Mouse (Mus musculus) gastrocnemius, adult 18-20 months (tissue): ENCODE results near the gene Olah. TPM values are rescaled to one million over a fixed set of nuclear protein-coding genes. Genes with fewer than 3 reads are reported as not detected.

ENCODE experiments used
- DNase-seq: peaks from one replicate; pipeline ENCODE4 v3.0.0; 2021; ENCODE audit warnings: low spot score
- total RNA-seq, 2 experiments: library from RNA; stranded (reverse); gene quantifications; 2 replicates each; pipeline ENCODE4 v1.2.3; 2021

Gene Olah
- total RNA-seq, 2 experiments from 2014 or later = not detected

GRCm38 (mm10) chr2:3353160-3353559, 43.9 kb downstream of the Olah start:
- no peak for DNase-seq

GRCm38 (mm10) chr2:3348919-3349318, 48.1 kb downstream of the Olah start:
- no peak for DNase-seq

- DNase-seq = no peak
Observed at GRCm38 (mm10) chr2:3348422-3348821, 48.6 kb downstream of the Olah start.

- DNase-seq = peak; percentile 21
Observed at GRCm38 (mm10) chr2:3335611-3336301, 61.3 kb downstream of the Olah start, which contains the start of gene Acbd7. TSS of gene Acbd7 (plus strand) at chr2:3336168.

GRCm38 (mm10) chr2:3333761-3334160, 63.2 kb downstream of the Olah start:
- DNase-seq = no peak

- DNase-seq = peak; percentile 98
Observed at GRCm38 (mm10) chr2:3332484-3333242, 64.3 kb downstream of the Olah start, which contains the start of gene Rpp38. TSS of gene Rpp38 (minus strand) at chr2:3332643.

- no peak for DNase-seq
Observed at GRCm38 (mm10) chr2:3332056-3332455, 65.0 kb downstream of the Olah start.

GRCm38 (mm10) chr2:3331071-3331703, 65.8 kb downstream of the Olah start:
- DNase-seq = no peak

GRCm38 (mm10) chr2:3327351-3327750, 69.7 kb downstream of the Olah start:
- DNase-seq = peak; percentile 61

- no peak for DNase-seq
Observed at GRCm38 (mm10) chr2:3326547-3326946, 70.5 kb downstream of the Olah start.

- no peak for DNase-seq
Observed at GRCm38 (mm10) chr2:3324381-3325130, 72.5 kb downstream of the Olah start.

GRCm38 (mm10) chr2:3323132-3323531, 73.9 kb downstream of the Olah start:
- no peak for DNase-seq

GRCm38 (mm10) chr2:3305426-3306025, 91.5 kb downstream of the Olah start:
- no peak for DNase-seq

GRCm38 (mm10) chr2:3295826-3296225, 101.2 kb downstream of the Olah start:
- no peak for DNase-seq

- no peak for DNase-seq
Observed at GRCm38 (mm10) chr2:3292170-3292569, 104.8 kb downstream of the Olah start.

Other genes with a start within 250 kb of the Olah start
- gene Nmt2, start 113.0 kb downstream of the Olah start, total RNA-seq = 10 to 100 TPM; 11.7 to 12.7 TPM
- 1 to 10 TPM; 5.3 to 6.1 TPM for gene Rpp38, start 64.6 kb downstream of the Olah start, total RNA-seq
- 1 to 10 TPM in 1 of 2 experiments, under 1 TPM in 1; 0.47 to 1.1 TPM for gene Acbd7, start 61.0 kb downstream of the Olah start, total RNA-seq
- not detected for gene Meig1, start 25.4 kb upstream of the Olah start, total RNA-seq
- gene Dclre1c, start 26.9 kb upstream of the Olah start, total RNA-seq = 1 to 10 TPM; 2.5 to 2.6 TPM
- gene Suv39h2, start 77.8 kb upstream of the Olah start, total RNA-seq = under 1 TPM; 0.90 to 0.91 TPM
- under 1 TPM; 0.43 to 0.57 TPM for gene Gm45902, start 115.6 kb upstream of the Olah start, total RNA-seq
- 10 to 100 TPM in 1 of 2 experiments, 1 to 10 TPM in 1; 9.9 to 10.6 TPM for gene Hspa14, start 115.6 kb upstream of the Olah start, total RNA-seq
- gene Cdnf, start 115.8 kb upstream of the Olah start, total RNA-seq = 10 to 100 TPM; 43.6 to 50.0 TPM
- 1 to 10 TPM; 1.6 to 2.7 TPM for gene Fam107b, start 173.3 kb upstream of the Olah start, total RNA-seq